Mouse (Mus musculus) stomach, postnatal 0 days (tissue): ENCODE data around the gene Prkg1.

Source experiments
- CTCF ChIP-seq: IDR thresholded peaks from 2 replicates; pipeline ENCODE4 v1.5.1; 2016; ENCODE audit warnings: antibody characterized with exemption, low read depth, mild to moderate bottlenecking, moderate library complexity
- EP300 ChIP-seq: optimal IDR thresholded peaks from 2 replicates; pipeline ENCODE3; 2016; ENCODE audit warnings: antibody characterized with exemption

DNA sequence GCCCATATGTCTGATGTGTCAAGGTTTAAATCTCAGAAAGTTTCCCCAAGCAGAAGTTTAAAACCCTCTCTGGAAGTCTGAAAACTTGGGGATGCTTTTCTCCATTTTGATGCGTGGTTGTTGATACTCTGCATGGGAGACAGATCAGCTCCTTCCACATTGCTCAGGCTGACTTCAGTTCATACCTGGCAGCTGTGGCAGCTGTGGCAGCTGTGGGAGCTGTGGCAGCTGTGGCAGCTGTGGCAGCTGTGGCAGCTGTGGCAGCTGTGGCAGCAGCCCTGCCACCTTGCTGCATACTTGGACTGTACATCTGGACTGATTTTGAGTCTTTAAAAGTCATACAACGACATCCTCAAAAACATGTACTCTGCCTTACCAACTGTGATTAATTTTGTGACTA is 509.1 kb downstream of the Prkg1 start:
- TF ChIP-seq EP300 (no peak), CTCF (no peak)
